Mouse (Mus musculus): ENCODE results near the gene Sdhaf1. TPM values are rescaled to one million over a fixed set of nuclear protein-coding genes. Genes with fewer than 3 reads are reported as not detected.

Sdhaf1 gene
- polyA plus RNA-seq, 1 experiment, result 14.2 TPM

GRCm38 (mm10) chr7:30297266-30297665, 26.4 kb downstream of the Sdhaf1 start:
- Histone ChIP-seq H3K4me1 (ENCODE audit: control insufficient read depth, insufficient read depth, low read length) (no peaks in the 10 kb centered on the region), H3K4me3 (replicated peaks; ENCODE audit: extremely low read depth, low read depth, low read length) (no peak overlapping the region)
- DNase-seq, result no peak
- TF ChIP-seq CTCF (IDR thresholded peaks at IDR 0.05; ENCODE audit: insufficient read depth, low read length) (no peak), POLR2A (IDR thresholded peaks at IDR 0.05; ENCODE audit: borderline replicate concordance, extremely low read depth, low read depth, low read length) (no peak)
- 78% methylated on average over 16 of the region's 16 CpGs for WGBS

DNA sequence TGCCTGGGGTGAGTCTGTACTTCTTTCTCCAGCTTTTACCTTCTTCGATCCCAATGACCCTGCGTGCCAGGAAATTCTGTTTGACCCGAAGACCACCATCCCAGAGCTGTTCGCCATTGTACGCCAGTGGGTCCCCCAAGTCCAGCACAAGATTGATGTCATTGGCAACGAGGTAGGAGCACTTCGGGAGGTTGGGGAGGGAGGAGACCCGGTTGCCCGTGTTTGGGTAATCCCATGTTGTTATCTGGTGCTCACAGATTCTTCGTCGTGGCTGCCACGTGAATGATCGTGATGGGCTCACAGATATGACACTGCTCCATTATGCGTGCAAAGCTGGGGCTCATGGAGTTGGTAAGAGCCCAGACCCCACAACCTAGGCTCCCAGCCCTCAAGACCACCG, 26.9 kb downstream of the Sdhaf1 start:
- H3K4me1 ChIP-seq (ENCODE audit: control insufficient read depth, insufficient read depth, low read length), result no peaks in the 10 kb centered on the region
- TF ChIP-seq CTCF (IDR thresholded peaks at IDR 0.05; ENCODE audit: insufficient read depth, low read length) (no peak), POLR2A (IDR thresholded peaks at IDR 0.05; ENCODE audit: borderline replicate concordance, extremely low read depth, low read depth, low read length) (no peak)
- DNase-seq, result no peak
- 91% methylated on average over 15 of the region's 15 CpGs for WGBS
- H3K4me3 ChIP-seq (replicated peaks; ENCODE audit: extremely low read depth, low read depth, low read length), result no peak overlapping the region

DNA sequence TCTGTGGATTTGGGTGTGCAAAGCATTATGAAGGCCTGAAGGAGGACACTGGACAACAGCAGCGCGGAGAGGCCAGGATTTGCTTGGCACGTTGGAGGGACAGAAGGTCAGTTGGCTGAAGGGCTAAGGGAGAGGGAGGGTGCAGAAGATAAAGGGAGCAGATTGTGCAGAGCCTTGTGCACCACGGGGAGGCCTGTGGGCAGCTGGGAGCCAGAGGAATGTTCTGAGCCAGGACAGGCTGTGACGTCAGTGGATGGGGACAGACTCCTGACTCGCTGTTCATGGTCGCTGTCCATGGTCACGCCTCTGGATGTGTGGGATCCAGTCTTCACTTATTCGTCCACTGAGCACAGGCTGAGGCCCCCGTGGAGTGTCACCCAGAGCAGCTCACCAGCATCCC, 28.6 kb downstream of the Sdhaf1 start:
- Histone ChIP-seq H3K4me3 (replicated peaks; ENCODE audit: extremely low read depth, low read depth, low read length) (no peak overlapping the region), H3K4me1 (ENCODE audit: control insufficient read depth, insufficient read depth, low read length) (no peaks in the 10 kb centered on the region)
- WGBS, result 47% methylated on average over 10 of the region's 10 CpGs
- TF ChIP-seq CTCF (IDR thresholded peaks at IDR 0.05; ENCODE audit: insufficient read depth, low read length) (no peak), POLR2A (IDR thresholded peaks at IDR 0.05; ENCODE audit: borderline replicate concordance, extremely low read depth, low read depth, low read length) (no peak)
- DNase-seq, result no peak

GRCm38 (mm10) chr7:30294296-30294695, 29.4 kb downstream of the Sdhaf1 start:
- H3K4me1 ChIP-seq (ENCODE audit: control insufficient read depth, insufficient read depth, low read length), result no peaks in the 10 kb centered on the region
- DNase-seq, result no peak
- no peak for TF ChIP-seq CTCF (IDR thresholded peaks at IDR 0.05; ENCODE audit: insufficient read depth, low read length)
- TF ChIP-seq POLR2A (IDR thresholded peaks at IDR 0.05; ENCODE audit: borderline replicate concordance, extremely low read depth, low read depth, low read length), result no peak
- WGBS, result 77% methylated on average over 5 of the region's 5 CpGs
- no peak overlapping the region for H3K4me3 ChIP-seq (replicated peaks; ENCODE audit: extremely low read depth, low read depth, low read length)

GRCm38 (mm10) chr7:30293795-30294194, 29.9 kb downstream of the Sdhaf1 start:
- TF ChIP-seq CTCF (IDR thresholded peaks at IDR 0.05; ENCODE audit: insufficient read depth, low read length), result no peak
- TF ChIP-seq POLR2A (IDR thresholded peaks at IDR 0.05; ENCODE audit: borderline replicate concordance, extremely low read depth, low read depth, low read length), result no peak
- WGBS, result 75% methylated on average over 13 of the region's 13 CpGs
- no peak for DNase-seq
- no peak overlapping the region for H3K4me3 ChIP-seq (replicated peaks; ENCODE audit: extremely low read depth, low read depth, low read length)
- H3K4me1 ChIP-seq (ENCODE audit: control insufficient read depth, insufficient read depth, low read length), result no peaks in the 10 kb centered on the region

- WGBS, result 8% methylated on average over 35 of the region's 35 CpGs
- peak; percentile 18 for DNase-seq
- H3K4me1 ChIP-seq (ENCODE audit: control insufficient read depth, insufficient read depth, low read length), result no peaks in the 10 kb centered on the region
- TF ChIP-seq CTCF (IDR thresholded peaks at IDR 0.05; ENCODE audit: insufficient read depth, low read length) (no peak), POLR2A (IDR thresholded peaks at IDR 0.05; ENCODE audit: borderline replicate concordance, extremely low read depth, low read depth, low read length) (peak; percentile 51; the same call in 1 of the 2 replicates)
- H3K4me3 ChIP-seq (replicated peaks; ENCODE audit: extremely low read depth, low read depth, low read length), result peak within 1 kb of the TSS; percentile 65
These were observed 32.2 kb downstream of the Sdhaf1 start, which contains the start of gene Clip3 for GRCm38 (mm10) chr7:30291215-30292131. Gene Clip3 (plus strand): TSS chr7:30291728.

DNA sequence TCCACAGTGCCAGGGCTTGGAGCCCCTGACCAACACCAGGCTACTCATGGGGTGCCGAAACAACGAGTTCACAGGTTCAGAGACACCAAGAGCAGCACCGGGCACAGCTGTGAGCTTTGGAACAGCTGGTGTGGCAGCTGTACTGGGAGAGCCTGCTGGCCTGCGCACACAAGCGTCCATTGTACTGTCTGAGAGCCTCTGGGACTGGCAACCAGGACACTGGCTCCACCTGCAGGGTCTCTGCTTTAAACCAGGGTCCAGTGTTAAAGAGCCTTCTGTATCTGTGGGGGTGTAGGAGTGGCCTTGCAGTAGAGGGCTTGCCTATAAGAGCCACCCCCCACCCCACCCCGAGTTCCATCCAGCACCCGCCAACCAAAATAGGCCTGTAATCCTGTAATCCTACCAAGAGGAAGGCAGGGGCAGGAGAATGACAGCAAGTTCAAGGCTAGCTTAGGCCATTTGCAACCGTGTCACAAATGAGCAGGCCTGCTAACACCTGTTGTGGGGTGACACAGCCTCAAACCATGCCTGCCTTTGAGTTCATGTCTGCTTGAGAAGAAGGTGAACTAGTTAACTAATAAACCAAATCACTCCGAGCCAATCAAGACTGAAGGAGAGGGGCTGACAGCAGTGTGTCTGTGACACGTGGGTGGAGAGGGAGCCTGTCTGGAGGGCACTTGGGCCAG, 33.8 kb downstream of the Sdhaf1 start:
- Histone ChIP-seq H3K4me3 (replicated peaks; ENCODE audit: extremely low read depth, low read depth, low read length) (no peak overlapping the region), H3K4me1 (ENCODE audit: control insufficient read depth, insufficient read depth, low read length) (no peaks in the 10 kb centered on the region)
- no peak for DNase-seq
- WGBS, result 63% methylated on average over 10 of the region's 10 CpGs
- TF ChIP-seq POLR2A (IDR thresholded peaks at IDR 0.05; ENCODE audit: borderline replicate concordance, extremely low read depth, low read depth, low read length), result no peak
- TF ChIP-seq CTCF (IDR thresholded peaks at IDR 0.05; ENCODE audit: insufficient read depth, low read length), result no peak

GRCm38 (mm10) chr7:30289071-30289713, 34.5 kb downstream of the Sdhaf1 start:
- DNase-seq, result no peak
- WGBS, result 65% methylated on average over 7 of the region's 7 CpGs
- no peak for TF ChIP-seq CTCF (IDR thresholded peaks at IDR 0.05; ENCODE audit: insufficient read depth, low read length)
- H3K4me1 ChIP-seq (ENCODE audit: control insufficient read depth, insufficient read depth, low read length), result no peaks in the 10 kb centered on the region
- no peak overlapping the region for H3K4me3 ChIP-seq (replicated peaks; ENCODE audit: extremely low read depth, low read depth, low read length)

DNA sequence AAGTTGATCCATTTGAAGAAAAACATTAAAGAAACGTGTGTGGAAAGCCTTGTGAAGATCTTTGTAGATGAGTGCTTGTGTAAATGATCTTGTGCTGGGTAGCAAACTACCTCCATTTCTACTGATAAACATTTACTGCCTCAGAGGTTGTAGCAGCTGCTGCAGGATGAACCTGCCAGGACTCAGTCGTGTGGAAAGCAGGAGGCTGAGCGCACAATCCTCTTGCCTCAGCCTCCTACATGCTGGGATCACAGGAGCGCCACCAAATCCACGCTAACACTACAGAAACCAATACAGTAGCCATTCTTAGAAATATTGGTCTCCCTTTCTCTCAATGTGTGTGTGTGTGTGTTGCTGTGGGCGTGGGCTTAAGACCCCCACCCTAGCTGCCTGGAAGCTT, 35.6 kb downstream of the Sdhaf1 start:
- Histone ChIP-seq H3K4me1 (ENCODE audit: control insufficient read depth, insufficient read depth, low read length) (no peaks in the 10 kb centered on the region), H3K4me3 (replicated peaks; ENCODE audit: extremely low read depth, low read depth, low read length) (no peak overlapping the region)
- 61% methylated on average over 6 of the region's 6 CpGs for WGBS
- TF ChIP-seq POLR2A (IDR thresholded peaks at IDR 0.05; ENCODE audit: borderline replicate concordance, extremely low read depth, low read depth, low read length) (no peak), CTCF (IDR thresholded peaks at IDR 0.05; ENCODE audit: insufficient read depth, low read length) (no peak)
- no peak for DNase-seq
